Mouse (Mus musculus) kidney, adult 2 months (tissue): ENCODE results near the gene Rgs17. TPM values are rescaled to one million over a fixed set of nuclear protein-coding genes. Genes with fewer than 3 reads are reported as not detected.

ENCODE experiments used
- DNase-seq: peaks from one replicate; pipeline ENCODE4 v3.0.0; 2021
- H3K27ac ChIP-seq: fragments of 200-500 bp; 2 replicates; pipeline ENCODE4 v1.5.1; 2012; ENCODE audit warnings: low read depth, low read length, control low read depth, inconsistent platforms; ENCODE audit not compliant: insufficient read depth
- H3K27me3 ChIP-seq: fragments of 200-500 bp; replicated peaks from 2 replicates; pipeline ENCODE4 v1.6.1; 2012; ENCODE audit warnings: mild to moderate bottlenecking, moderate library complexity, low read length, inconsistent platforms; ENCODE audit not compliant: control insufficient read depth, insufficient read depth
- H3K36me3 ChIP-seq: fragments of 200-500 bp; 2 replicates; pipeline ENCODE4 v1.6.1; 2012; ENCODE audit warnings: mild to moderate bottlenecking, moderate library complexity, low read length, inconsistent platforms; ENCODE audit not compliant: control insufficient read depth, insufficient read depth
- H3K4me1 ChIP-seq: fragments of 200-500 bp; 2 replicates; pipeline ENCODE4 v1.6.1; 2011; ENCODE audit warnings: low read length; ENCODE audit not compliant: control insufficient read depth, insufficient read depth
- H3K4me3 ChIP-seq: fragments of 200-500 bp; 2 replicates; pipeline ENCODE4 v1.5.1; 2011; ENCODE audit warnings: mild to moderate bottlenecking, low read depth, low read length, control low read depth; ENCODE audit not compliant: insufficient read depth
- CTCF ChIP-seq: fragments of 200-500 bp; conservative IDR thresholded peaks from 2 replicates; pipeline ENCODE4 v1.5.1; 2011; ENCODE audit warnings: low read depth, mild to moderate bottlenecking, control low read depth, low read length, moderate library complexity, mixed read lengths; ENCODE audit not compliant: insufficient read depth, insufficient read length
- POLR2A ChIP-seq: fragments of 200-500 bp; IDR thresholded peaks from one replicate; pipeline ENCODE4 v1.6.1; 2011; ENCODE audit warnings: low read depth, low read length, control low read depth
- WGBS: fragments of 180-500 bp; shearing (Covaris S2); methylation state at CpG from one replicate; pipeline ENCODE4 v1.1.7; 2018; 5-methylcytosine and 5-hydroxymethylcytosine counted together
- polyA plus RNA-seq: library from polyadenylated mRNA; depleted of rRNA; stranded (reverse); fragments of >200 nt; gene quantifications from 2 replicates; pipeline ENCODE4 v1.2.3, GENCODE M21; 2012

Gene Rgs17
- polyA plus RNA-seq, 1 experiment = 0.05 TPM

GRCm38 (mm10) chr10:5904399-5904798 lies 17.8 kb downstream of the Rgs17 start:
- no peaks in the 10 kb centered on the region for H3K4me1 ChIP-seq
- no peaks in the 10 kb centered on the region for H3K36me3 ChIP-seq
- no peak overlapping the region for H3K27ac ChIP-seq
- WGBS = 63% methylated on average over 2 of the region's 2 CpGs
- no peak for DNase-seq
- H3K4me3 ChIP-seq = no peak overlapping the region
- no peak for TF ChIP-seq POLR2A
- no peak for TF ChIP-seq CTCF
- H3K27me3 ChIP-seq = no peaks in the 10 kb centered on the region; the same call in 1 of the 2 replicates

GRCm38 (mm10) chr10:5901777-5902176 lies 20.4 kb downstream of the Rgs17 start:
- TF ChIP-seq CTCF = no peak
- no peak for TF ChIP-seq POLR2A
- no peaks in the 10 kb centered on the region for H3K36me3 ChIP-seq
- H3K4me3 ChIP-seq = no peak overlapping the region
- DNase-seq = no peak
- H3K4me1 ChIP-seq = no peaks in the 10 kb centered on the region
- WGBS = 59% methylated on average over 4 of the region's 4 CpGs
- H3K27ac ChIP-seq = no peak overlapping the region
- H3K27me3 ChIP-seq = no peaks in the 10 kb centered on the region; the same call in 1 of the 2 replicates

- no peak overlapping the region for H3K27ac ChIP-seq
- no peak for DNase-seq
- H3K27me3 ChIP-seq = no peaks in the 10 kb centered on the region; the same call in 1 of the 2 replicates
- TF ChIP-seq POLR2A (no peak), CTCF (no peak)
- no peaks in the 10 kb centered on the region for H3K4me1 ChIP-seq
- 72% methylated on average over 6 of the region's 6 CpGs for WGBS
- no peak overlapping the region for H3K4me3 ChIP-seq
- H3K36me3 ChIP-seq = no peaks in the 10 kb centered on the region
These were observed 21.5 kb downstream of the Rgs17 start for GRCm38 (mm10) chr10:5900731-5901130.

GRCm38 (mm10) chr10:5877106-5877505 lies 45.1 kb downstream of the Rgs17 start:
- H3K27ac ChIP-seq = no peak overlapping the region
- DNase-seq = no peak
- no peaks in the 10 kb centered on the region for H3K27me3 ChIP-seq
- TF ChIP-seq CTCF (no peak), POLR2A (no peak)
- whole genome bisulfite sequencing = 67% methylated on average over 3 of the region's 3 CpGs
- H3K36me3 ChIP-seq = no peaks in the 10 kb centered on the region
- H3K4me3 ChIP-seq = no peak overlapping the region
- H3K4me1 ChIP-seq = no peaks in the 10 kb centered on the region

GRCm38 (mm10) chr10:5871081-5871480 lies 51.1 kb downstream of the Rgs17 start:
- Histone ChIP-seq H3K27me3 (no peaks in the 10 kb centered on the region), H3K27ac (no peak overlapping the region), H3K36me3 (no peaks in the 10 kb centered on the region), H3K4me3 (no peak overlapping the region), H3K4me1 (no peaks in the 10 kb centered on the region)
- no peak for DNase-seq
- 46% methylated on average over 4 of the region's 4 CpGs for WGBS
- TF ChIP-seq CTCF = no peak
- no peak for TF ChIP-seq POLR2A

- Histone ChIP-seq H3K27me3 (0 out of 2 replicates have a peak, but pooled peaks cover 1% of the 10 kb centered on the region), H3K4me3 (no peak overlapping the region), H3K27ac (no peak overlapping the region), H3K4me1 (no peaks in the 10 kb centered on the region), H3K36me3 (no peaks in the 10 kb centered on the region)
- DNase-seq = no peak
- TF ChIP-seq CTCF = no peak
- TF ChIP-seq POLR2A = no peak
- 72% methylated on average over 11 of the region's 11 CpGs for WGBS
These were observed 54.1 kb downstream of the Rgs17 start for GRCm38 (mm10) chr10:5867981-5868552.

GRCm38 (mm10) chr10:5865996-5866395 lies 56.2 kb downstream of the Rgs17 start:
- DNase-seq = no peak
- no peak overlapping the region for H3K27ac ChIP-seq
- TF ChIP-seq CTCF = no peak
- no peak for TF ChIP-seq POLR2A
- H3K36me3 ChIP-seq = no peaks in the 10 kb centered on the region
- 0 out of 2 replicates have a peak, but pooled peaks cover 1% of the 10 kb centered on the region for H3K27me3 ChIP-seq
- H3K4me3 ChIP-seq = no peak overlapping the region
- H3K4me1 ChIP-seq = no peaks in the 10 kb centered on the region
- WGBS = 53% methylated on average over 2 of the region's 2 CpGs
